Mouse (Mus musculus) T-helper 17 cell (primary cell): ENCODE data around the gene Atrip.

Source experiments
- in situ Hi-C, 2 experiments: fragments of 300-600 bp; cut with MboI, MseI; formaldehyde crosslinking; loops; 1 replicate in 1 of 2; 2 replicates in 1 of 2; pipeline ENCODE4 v1.15.1; 2025; ENCODE audit warnings: high pct_unique_total_duplicates in 2 of 2

The Atrip gene

GRCm38 (mm10) chr9:109098366-109098765 is 24.4 kb upstream of the Atrip start:
- in situ Hi-C loops, result loop anchor here in 1 of 2 experiments (25.0 kb wide), 1 partner anchor 1561 kb away; the partner anchor contains the start of genes Cyb561d2, Nprl2, Tmem115 and Zmynd10

DNA sequence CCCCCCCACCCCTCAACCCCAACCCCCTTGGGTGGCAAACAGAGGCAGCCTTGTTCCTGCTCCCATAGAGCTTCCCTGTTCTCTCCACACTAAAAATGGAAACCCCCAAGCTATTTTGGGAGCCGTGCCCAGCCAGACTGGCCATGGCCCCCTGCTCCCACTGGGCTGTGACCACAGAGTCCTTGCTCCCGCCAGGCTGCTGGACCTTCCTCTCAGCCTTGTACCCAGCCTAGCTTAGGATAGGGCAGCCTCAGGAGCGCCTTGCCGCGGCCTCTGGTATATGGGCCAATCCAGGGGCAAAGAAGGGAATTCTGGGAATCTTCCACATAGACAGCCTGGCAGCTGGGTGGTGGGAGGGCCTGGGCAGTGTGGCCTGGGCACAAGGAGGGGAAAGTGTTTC is 23.9 kb upstream of the Atrip start:
- in situ Hi-C loops, result loop anchor here in 1 of 2 experiments (25.0 kb wide), 1 partner anchor 1561 kb away; the partner anchor contains the start of genes Cyb561d2, Nprl2, Tmem115 and Zmynd10

DNA sequence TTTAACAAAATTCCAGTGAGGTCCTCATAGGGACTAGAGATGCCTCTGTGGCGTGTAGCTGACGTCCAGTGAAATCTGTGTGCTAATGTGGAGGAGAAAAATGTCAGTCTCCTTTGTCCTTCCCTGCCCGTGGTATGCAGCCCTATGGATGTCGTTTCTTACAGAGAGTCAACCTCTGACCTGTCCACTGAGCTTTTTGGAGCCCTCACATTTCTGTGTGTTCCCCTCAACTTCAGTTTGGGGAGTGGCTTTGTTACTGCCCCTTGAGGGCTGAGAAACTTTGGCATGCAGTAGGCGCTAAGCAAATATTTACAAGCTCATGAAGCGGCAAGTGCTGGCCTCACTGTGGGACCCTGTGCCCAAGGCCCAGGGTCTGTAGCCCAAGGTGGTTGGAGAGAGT is 23.4 kb upstream of the Atrip start:
- in situ Hi-C loops, result loop anchor here in 1 of 2 experiments (25.0 kb wide), 1 partner anchor 1560 kb away; the partner anchor contains the start of genes Cyb561d2, Nprl2, Tmem115 and Zmynd10

DNA sequence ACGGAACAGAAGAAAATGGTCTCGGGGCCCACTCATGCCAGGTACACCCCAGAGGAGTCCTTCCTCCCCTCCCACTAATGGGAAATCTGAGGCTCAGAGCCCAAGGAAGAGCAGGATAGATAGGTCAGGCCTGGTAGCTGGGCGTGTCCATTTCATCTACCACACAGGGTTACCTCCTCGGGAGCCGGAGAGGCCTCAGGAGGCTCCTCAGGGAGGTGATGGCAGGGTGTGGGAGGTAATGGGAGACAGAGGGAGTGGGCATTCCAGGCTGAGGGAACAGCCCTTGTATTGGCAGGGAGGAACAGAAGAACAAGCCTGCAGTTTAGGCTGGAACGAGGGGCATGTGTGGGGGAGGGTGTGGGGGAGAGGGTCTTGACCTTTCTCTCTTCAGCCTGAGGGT is 22.9 kb upstream of the Atrip start:
- in situ Hi-C loops, result loop anchor here in 1 of 2 experiments (25.0 kb wide), 1 partner anchor 1560 kb away; the partner anchor contains the start of genes Cyb561d2, Nprl2, Tmem115 and Zmynd10

GRCm38 (mm10) chr9:109096251-109096661 is 22.3 kb upstream of the Atrip start:
- in situ Hi-C loops, result loop anchor here in 1 of 2 experiments (25.0 kb wide), 1 partner anchor 1559 kb away; the partner anchor contains the start of genes Cyb561d2, Nprl2, Tmem115 and Zmynd10

DNA sequence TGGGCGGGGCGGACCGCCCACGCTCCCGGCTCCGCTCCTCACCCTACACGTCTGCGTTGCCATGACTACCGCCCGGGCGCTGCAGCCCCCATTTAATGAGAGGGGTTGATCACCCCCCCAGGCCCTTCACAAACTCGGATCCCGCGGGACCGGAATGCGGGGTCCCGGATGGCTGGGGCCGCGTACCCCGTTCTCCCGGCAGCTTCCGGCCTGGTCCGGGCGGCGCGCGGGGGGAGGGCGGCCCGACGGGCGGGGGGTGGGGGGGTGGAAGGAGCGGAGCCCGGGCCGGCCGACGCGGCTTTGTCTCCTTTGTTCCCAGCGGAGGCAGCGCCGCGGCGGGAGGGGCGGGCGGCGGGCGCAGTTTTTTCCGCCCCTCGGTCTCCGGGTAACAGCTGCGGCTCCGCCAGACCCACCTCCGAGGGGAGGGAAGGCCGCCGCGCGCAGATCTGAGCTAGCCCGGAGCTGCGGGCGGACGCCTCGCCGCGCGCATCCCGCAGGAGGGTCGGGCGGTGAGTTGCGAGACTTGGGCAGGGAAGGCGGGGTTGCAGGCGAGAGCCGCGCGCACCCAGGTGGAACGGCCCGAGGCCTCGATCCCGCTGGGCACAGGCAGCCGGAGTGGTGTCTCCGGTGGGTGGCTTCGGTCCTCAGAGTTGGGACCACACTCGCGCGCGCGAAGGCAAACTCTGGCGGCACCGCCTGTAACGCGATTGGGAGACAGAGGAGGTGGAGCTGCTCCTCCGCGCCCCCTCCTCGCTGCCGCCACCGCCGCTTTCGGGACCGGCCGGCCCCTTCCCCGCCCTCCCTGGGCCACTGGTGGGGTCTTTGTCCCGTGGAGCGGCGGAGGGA is 21.4 kb upstream of the Atrip start, which contains the start of gene Plxnb1:
Gene Plxnb1, plus strand, starts transcription at position 253 of the 846 bp plus-strand sequence.
- in situ Hi-C loops, result loop anchor here in 1 of 2 experiments (25.0 kb wide), 1 partner anchor 1558 kb away; the partner anchor contains the start of genes Cyb561d2, Nprl2, Tmem115 and Zmynd10

- in situ Hi-C loops, result loop anchor here in 1 of 2 experiments (25.0 kb wide), 1 partner anchor 1557 kb away; the partner anchor contains the start of genes Cyb561d2, Nprl2, Tmem115 and Zmynd10
Measured at GRCm38 (mm10) chr9:109094553-109095136, 20.7 kb upstream of the Atrip start.

DNA sequence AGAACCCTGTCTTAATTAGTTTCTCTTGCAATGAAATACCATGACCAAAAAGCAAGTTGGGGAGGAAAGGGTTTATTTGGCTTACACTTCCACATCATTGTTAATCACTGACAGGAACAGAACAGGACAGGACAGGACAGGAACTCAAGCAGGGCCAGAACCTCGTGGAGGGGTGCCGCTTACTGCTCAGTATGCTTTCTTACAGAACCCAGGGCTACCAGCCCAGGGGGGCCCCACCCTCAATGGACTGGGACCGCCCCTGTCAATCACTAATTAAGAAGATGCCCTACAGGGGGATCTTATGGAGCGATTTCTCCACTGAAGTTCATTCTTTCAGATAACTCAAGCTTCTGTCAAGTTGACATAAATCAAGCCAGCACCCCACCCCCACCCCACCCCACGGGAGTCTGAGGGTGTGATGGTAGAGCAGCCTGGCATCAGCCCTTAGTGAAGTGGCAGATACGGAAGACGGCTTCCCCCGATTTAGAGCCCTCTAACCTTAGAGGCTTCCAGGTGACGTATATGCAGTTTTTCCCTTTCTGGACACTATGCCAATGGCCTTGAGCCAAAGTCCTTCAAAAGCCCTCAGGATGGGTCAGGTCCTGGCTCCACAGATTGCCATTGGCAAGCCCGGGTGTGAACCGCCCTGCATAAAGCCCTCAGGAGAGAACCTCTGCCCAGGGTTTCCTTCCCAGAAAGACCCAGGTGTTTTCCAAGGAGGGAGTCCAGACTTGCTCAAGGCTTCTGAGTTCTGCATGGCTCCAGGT is 20.0 kb upstream of the Atrip start:
- in situ Hi-C loops, result loop anchor here in 1 of 2 experiments (25.0 kb wide), 1 partner anchor 1557 kb away; the partner anchor contains the start of genes Cyb561d2, Nprl2, Tmem115 and Zmynd10

DNA sequence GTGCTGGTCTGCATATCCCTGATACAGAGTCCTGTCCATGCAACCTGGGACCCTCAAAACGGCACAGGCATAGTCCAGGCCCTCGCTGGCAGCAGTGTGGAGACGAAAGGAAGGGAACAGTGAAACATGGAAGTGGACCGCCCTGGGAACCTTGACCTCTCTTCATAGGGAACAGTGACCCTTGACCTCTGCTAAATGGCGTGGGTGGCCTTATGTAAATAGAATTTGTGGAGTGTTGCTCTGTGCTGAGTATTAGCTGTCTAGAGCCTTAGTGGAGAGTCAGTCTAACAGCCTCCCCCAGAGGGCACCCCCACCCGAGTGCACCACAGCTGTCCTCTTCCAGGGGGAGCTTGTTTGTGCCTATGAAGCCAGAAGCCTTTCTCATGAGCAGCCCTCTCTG is 18.9 kb upstream of the Atrip start:
- in situ Hi-C loops, result loop anchor here in 1 of 2 experiments (25.0 kb wide), 1 partner anchor 1555 kb away; the partner anchor contains the start of genes Cyb561d2, Nprl2, Tmem115 and Zmynd10

GRCm38 (mm10) chr9:109091802-109092201 is 17.9 kb upstream of the Atrip start:
- in situ Hi-C loops, result loop anchor here in 1 of 2 experiments (25.0 kb wide), 1 partner anchor 1555 kb away; the partner anchor contains the start of genes Cyb561d2, Nprl2, Tmem115 and Zmynd10

DNA sequence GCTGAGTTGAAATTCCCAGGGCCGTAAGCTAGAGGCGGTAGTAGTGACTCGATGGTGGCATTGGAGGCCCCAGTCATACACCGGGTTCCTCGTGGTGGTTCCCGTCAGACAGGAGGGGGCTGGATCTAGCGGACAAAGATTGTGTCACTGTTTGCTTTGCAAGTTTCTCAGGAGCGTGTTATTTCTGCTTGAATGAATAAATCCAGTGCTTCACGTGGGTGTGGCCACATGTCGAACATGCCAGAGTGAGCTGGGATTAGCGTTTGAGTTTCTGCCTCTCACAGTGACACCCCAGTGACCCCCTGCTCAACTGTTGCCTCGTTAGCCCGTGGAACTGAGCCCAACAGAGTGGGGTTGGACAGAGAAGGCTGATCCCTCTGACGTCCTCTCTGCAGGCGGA is 16.5 kb upstream of the Atrip start:
- in situ Hi-C loops, result loop anchor here in 1 of 2 experiments (25.0 kb wide), 1 partner anchor 1553 kb away; the partner anchor contains the start of genes Cyb561d2, Nprl2, Tmem115 and Zmynd10

DNA sequence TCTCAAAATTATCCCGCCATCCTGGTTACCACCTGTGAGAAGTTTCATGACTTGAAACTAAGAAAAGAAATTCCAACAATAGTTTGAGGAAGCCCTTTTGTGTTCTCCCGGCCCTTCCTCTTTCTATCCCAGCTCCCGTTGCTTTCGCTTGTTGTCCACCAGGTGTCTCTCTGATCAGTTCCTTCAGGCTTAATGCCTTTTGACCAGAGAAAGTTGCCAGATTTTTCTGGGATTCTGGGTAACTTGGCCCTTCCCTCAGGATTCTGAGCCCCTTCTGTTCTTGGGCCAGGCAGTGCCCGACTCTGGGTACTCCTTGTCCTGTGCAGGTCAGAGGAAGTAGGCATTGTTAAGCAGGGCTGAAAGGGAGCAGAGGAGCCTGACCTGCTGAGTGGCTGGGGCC is 14.1 kb upstream of the Atrip start:
- in situ Hi-C loops, result loop anchor here in 1 of 2 experiments (10.0 to 25.0 kb wide), 2 partner anchors 233 to 1551 kb away; partner anchors contain the start of genes Cyb561d2, Nprl2, Slc26a6 and Tmem115

DNA sequence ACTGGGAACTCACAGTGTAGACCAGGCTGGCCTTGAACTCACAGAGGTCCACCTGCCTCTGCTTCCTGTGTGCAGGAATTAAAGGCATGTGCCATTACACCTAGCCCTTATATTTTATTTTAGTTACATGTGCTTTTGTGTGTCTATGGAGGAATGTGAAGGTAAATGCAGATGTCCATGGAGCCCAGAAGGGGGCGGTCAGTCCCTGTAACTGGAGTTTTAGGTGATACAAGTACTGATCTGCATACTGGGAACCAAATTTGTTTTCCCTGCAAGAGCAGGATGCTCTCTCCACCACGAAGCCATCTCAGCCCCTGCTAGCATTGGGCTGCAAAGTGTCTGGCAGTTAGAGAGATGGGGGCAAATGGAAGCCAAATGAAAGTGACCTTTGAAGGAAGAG is 11.0 kb upstream of the Atrip start:
- in situ Hi-C loops, result loop anchor here in 1 of 2 experiments (10.0 to 25.0 kb wide), 2 partner anchors 230 to 1548 kb away; partner anchors contain the start of genes Cyb561d2, Nprl2, Slc26a6 and Tmem115

DNA sequence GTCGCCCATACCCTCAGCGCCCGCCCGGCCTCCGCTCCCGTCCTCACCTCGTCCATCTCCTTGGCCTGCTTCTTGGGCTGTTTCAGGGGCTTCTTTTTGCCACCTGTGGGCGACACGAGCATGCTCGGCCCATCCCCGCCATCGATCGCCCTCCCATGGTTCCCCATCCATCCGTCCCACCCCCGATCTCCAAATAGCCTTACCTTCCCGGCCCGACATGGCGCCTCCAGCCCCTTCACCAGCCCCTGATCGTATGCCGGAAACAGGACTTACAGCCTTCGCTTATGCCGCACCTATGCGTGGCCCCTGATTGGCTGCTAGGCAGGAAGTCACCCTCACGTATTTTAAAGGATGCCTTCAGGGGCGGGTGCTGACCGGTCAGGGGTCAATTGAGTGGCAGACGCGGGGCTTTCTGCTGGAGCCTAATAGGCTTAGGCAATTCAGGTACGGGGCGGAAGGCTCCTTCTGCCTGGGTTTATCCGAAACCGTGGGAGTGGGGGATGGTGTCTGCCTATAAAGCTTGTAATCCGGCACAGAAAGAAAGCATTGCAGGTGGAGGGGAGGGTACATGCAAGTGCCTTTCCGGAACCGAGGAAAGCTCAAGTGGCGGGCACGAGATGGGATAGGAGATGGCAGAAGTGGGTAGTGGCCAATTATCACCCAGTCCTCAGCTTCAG is 8.3 kb upstream of the Atrip start, which contains the start of the genes Ccdc51 and Tma7:
Gene Ccdc51, plus strand, starts transcription at position 370 of the 677 bp plus-strand sequence.
Gene Tma7, minus strand, starts transcription at position 464 of the 677 bp plus-strand sequence.
- in situ Hi-C loops, result loop anchor here in 1 of 2 experiments (10.0 to 25.0 kb wide), 2 partner anchors 227 to 1545 kb away; partner anchors contain the start of genes Cyb561d2, Nprl2, Slc26a6 and Tmem115

DNA sequence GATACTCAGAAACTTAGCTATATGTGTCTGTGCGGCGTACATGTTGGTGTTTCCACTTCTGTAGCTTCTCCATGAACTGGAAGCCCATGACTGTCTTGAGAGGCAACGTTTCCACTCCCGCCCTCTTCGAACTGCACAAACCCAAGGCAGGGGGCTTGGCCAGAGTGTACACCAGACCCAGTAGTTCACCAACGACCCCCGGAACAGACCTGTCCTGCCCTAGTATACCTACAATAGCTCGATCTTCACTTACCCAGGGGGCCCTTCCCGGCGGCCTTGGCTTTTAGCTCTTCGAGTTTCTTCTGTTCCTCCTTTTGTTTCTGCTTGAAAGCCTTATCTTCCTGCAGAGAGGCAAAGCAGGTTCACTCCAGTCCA is 7.8 kb upstream of the Atrip start:
- in situ Hi-C loops, result loop anchor here in 1 of 2 experiments (10.0 to 25.0 kb wide), 2 partner anchors 227 to 1544 kb away; partner anchors contain the start of genes Cyb561d2, Nprl2, Slc26a6 and Tmem115

- in situ Hi-C loops, result loop anchor here in 1 of 2 experiments (10.0 to 25.0 kb wide), 2 partner anchors 226 to 1543 kb away; partner anchors contain the start of genes Cyb561d2, Nprl2, Slc26a6 and Tmem115
Measured at GRCm38 (mm10) chr9:109080516-109080915, 6.6 kb upstream of the Atrip start.

DNA sequence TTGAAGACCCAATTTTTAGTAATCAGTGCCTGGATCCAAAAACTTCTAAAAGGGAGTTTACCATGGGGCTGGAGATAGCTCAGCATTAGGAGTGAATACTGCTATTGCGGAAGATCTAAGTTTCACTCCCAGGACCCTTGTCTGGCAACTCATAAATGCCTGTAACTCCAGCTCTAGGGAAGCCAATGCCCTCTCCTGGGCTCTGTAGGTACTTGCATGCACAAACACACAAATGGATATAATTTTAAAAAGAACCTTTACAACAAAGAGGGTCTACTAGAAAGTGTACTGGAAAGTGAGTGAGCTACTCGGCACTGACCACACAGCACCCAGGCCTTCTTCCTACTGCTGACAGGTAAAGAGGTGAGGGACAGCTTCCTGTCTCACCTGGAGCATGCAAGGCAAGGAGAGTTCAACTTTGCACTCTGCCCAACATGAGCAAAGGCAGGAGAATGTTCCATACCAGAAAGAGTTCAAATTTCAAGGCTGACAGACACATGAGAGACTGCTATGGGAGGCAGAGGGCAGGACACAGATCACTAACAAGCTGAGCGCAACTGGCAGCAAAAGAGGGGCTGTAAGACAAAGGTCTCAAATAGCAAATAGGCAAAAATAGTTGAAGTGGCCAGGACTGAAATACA is 5.7 kb downstream of the Atrip start:
- in situ Hi-C loops, result loop anchor here in 1 of 2 experiments (25.0 kb wide), 1 partner anchor 1844 kb away; the partner anchor contains the start of gene Fam240a

DNA sequence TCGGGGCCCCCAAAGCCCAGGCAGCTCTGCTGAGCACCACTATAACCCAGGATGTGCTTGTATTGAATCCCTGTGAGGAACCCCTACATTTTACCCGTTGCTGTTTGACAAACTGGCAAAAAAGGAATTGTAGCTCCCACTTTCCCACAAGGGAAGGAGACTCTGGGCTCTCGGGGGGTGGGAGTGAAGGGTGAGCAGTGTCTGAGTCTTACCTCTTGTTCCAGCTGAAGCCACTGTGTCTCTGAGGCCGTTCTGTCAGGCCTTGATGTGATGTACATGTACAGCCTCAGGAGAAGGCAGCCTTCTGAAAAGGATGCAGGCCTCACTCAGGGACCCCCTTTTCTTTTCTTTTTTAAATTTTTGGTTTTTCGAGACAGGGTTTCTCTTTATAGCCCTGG is 13.0 kb downstream of the Atrip start:
- in situ Hi-C loops, result loop anchor here (5.0 to 25.0 kb wide), 2 partner anchors 54 to 1851 kb away; partner anchors contain the start of gene Fam240a (in 1 of the 2)
